Mouse (Mus musculus): ENCODE measurements around the gene Plk1.

Plk1 gene

GRCm38 (mm10) chr7:122191097-122191496 is 31.9 kb downstream of the Plk1 start:
- intact Hi-C loops (cut with DNase I) = no loop called here

- intact Hi-C loops (cut with DNase I) = no loop called here
Measured at GRCm38 (mm10) chr7:122193919-122194318, 34.7 kb downstream of the Plk1 start.

GRCm38 (mm10) chr7:122196771-122197170 is 37.5 kb downstream of the Plk1 start:
- intact Hi-C loops (cut with DNase I) = no loop called here

- intact Hi-C loops (cut with DNase I) = no loop called here
Measured at GRCm38 (mm10) chr7:122197306-122197705, 38.1 kb downstream of the Plk1 start.

- intact Hi-C loops (cut with DNase I) = loop anchor here (2.0 kb wide), 1 partner anchor 44 kb away; no protein-coding TSS in a partner anchor
Measured at GRCm38 (mm10) chr7:122199296-122199695, 40.1 kb downstream of the Plk1 start.

GRCm38 (mm10) chr7:122203936-122204335 is 44.7 kb downstream of the Plk1 start:
- intact Hi-C loops (cut with DNase I) = no loop called here

GRCm38 (mm10) chr7:122206121-122206520 is 46.9 kb downstream of the Plk1 start:
- intact Hi-C loops (cut with DNase I) = no loop called here

- intact Hi-C loops (cut with DNase I) = no loop called here
Measured at GRCm38 (mm10) chr7:122208276-122209021, 49.2 kb downstream of the Plk1 start.

GRCm38 (mm10) chr7:122219315-122219801 is 60.1 kb downstream of the Plk1 start, which contains the start of gene Chp2:
Gene Chp2, plus strand, starts transcription at chr7:122219496.
- intact Hi-C loops (cut with DNase I) = no loop called here
